Mouse (Mus musculus) kidney, embryonic 14.5 days (tissue): ENCODE data around the gene Nsg1. TPM values are rescaled to one million over a fixed set of nuclear protein-coding genes. Genes with fewer than 3 reads are reported as not detected.

Experiments used
- ATAC-seq: fragments of 200-750 bp; cut with Nextera tagmentation; 2 replicates; pipeline ENCODE4 v1.8.0; 2017; ENCODE audit warnings: moderate number of reproducible peaks, mild to moderate bottlenecking, moderate TSS enrichment, moderate library complexity; ENCODE audit not compliant: low FRiP score, low TSS enrichment
- H3K27ac ChIP-seq: fragments of 300-500 bp; sonication (generic); 2 replicates; pipeline ENCODE4 v1.5.1; 2014; ENCODE audit warnings: low read depth, mild to moderate bottlenecking, low read length, moderate library complexity, mixed read lengths
- H3K27me3 ChIP-seq: fragments of 300-500 bp; sonication (generic); 2 replicates; pipeline ENCODE4 v1.6.1; 2014; ENCODE audit warnings: mild to moderate bottlenecking, low read length; ENCODE audit not compliant: control insufficient read depth, insufficient read depth
- H3K36me3 ChIP-seq: fragments of 300-500 bp; sonication (generic); 2 replicates; pipeline ENCODE4 v1.6.1; 2014; ENCODE audit warnings: low read length, mixed read lengths; ENCODE audit not compliant: control insufficient read depth, insufficient read depth
- H3K4me1 ChIP-seq: fragments of 300-500 bp; sonication (generic); 2 replicates; pipeline ENCODE4 v1.6.1; 2014; ENCODE audit warnings: low read length, mixed read lengths; ENCODE audit not compliant: control insufficient read depth, insufficient read depth
- H3K4me2 ChIP-seq: fragments of 300-500 bp; sonication (generic); replicated peaks from 2 replicates; pipeline ENCODE4 v1.6.1; 2014; ENCODE audit warnings: low read depth, mild to moderate bottlenecking, low read length
- H3K4me3 ChIP-seq: fragments of 300-500 bp; sonication (generic); 2 replicates; pipeline ENCODE4 v1.5.1; 2014; ENCODE audit warnings: mild to moderate bottlenecking, low read length
- H3K9ac ChIP-seq: fragments of 300-500 bp; sonication (generic); 2 replicates; pipeline ENCODE4 v1.6.1; 2014; ENCODE audit warnings: low read depth, mild to moderate bottlenecking, low read length, moderate library complexity
- H3K9me3 ChIP-seq: fragments of 300-500 bp; sonication (generic); 2 replicates; pipeline ENCODE4 v1.6.1; 2016; ENCODE audit warnings: low read length; ENCODE audit not compliant: control insufficient read depth
- WGBS: fragments of 180-500 bp; shearing (Covaris S2); extraction: QIAGEN DNeasy Blood & Tissue Kit; methylation state at CpG from one replicate; pipeline ENCODE4 v1.1.7; 2014; 5-methylcytosine and 5-hydroxymethylcytosine counted together
- polyA plus RNA-seq: library from polyadenylated mRNA; unstranded; fragments of >200 nt; fragmentation: Nextera tagmentation; extraction: Ambion mirVana; gene quantifications from 2 replicates; pipeline ENCODE4 v1.2.1, GENCODE M21; 2014

Nsg1 gene
- polyA plus RNA-seq, 1 experiment from 2014 or later = 22.3 TPM

DNA sequence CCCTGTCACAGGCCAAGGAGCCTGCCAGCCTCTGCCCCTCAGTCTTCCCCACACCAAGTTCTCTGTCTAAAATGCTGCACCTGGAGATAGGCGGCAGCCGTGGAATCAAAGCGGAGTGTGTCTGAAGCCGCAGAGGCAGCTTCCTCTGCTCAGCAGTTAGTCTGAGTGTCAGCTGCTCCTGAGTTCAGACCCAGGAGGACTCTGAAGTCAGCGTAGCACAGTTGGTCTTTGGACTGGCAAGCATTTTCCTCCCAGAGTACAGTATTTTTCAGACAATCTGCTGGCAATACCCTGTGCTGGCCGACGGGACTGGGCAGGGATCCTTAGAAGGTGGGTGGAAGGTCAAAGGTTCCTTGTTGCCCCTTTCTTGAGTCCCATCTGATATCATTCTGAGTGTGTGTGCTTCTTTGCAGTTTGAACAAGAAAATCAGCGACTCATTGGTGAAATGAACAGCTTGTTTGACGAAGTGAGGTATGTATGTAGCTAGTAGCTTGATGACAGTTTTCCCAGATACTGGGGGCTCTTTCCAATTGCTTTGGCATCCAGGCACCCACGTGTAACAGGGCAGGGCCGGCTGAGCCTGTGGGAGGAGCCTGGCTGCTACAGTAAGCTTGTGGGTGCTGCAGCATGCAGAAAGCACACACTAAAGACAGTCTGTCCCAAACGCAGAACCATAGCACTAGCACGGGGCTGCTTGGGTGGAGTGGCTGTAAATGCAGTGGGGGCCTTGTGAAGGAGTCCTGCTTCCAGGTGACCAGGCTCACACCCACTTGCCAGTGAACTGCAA is 33.0 kb downstream of the Nsg1 start:
- Histone ChIP-seq H3K4me1 (no peaks in the 10 kb centered on the region), H3K4me3 (no peak overlapping the region), H3K4me2 (no peak overlapping the region), H3K9me3 (no peaks in the 10 kb centered on the region), H3K27ac (no peak overlapping the region), H3K27me3 (no peaks in the 10 kb centered on the region), H3K36me3 (peaks cover 9% of the 10 kb centered on the region; the same call in 1 of the 2 replicates), H3K9ac (no peak overlapping the region)
- no peak for ATAC-seq
- WGBS = 85% methylated on average over 13 of the region's 13 CpGs

DNA sequence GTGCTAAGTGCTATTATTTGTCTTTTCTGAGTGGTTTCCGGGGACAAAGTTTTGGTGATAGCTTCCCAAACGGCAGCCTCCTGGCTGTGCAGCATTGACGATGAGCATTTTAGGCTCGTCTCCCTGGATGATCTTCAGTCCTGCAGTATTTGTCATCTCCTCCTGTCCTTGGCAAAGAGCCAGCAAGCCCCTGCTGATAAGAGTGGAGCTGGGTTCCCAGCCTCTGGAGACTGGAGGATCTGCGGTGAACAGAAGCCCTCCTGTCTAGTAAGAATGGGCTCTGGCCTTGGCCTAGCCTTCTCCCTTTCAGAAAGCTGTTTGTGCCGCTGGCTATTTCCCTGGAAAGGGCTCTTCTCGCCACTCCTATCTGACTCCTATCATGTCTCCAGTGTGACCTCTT is 38.0 kb downstream of the Nsg1 start:
- Histone ChIP-seq H3K9ac (no peak overlapping the region), H3K27ac (no peak overlapping the region), H3K4me2 (no peak overlapping the region), H3K36me3 (peaks cover 12% of the 10 kb centered on the region), H3K9me3 (no peaks in the 10 kb centered on the region), H3K4me1 (no peaks in the 10 kb centered on the region), H3K4me3 (no peak overlapping the region), H3K27me3 (no peaks in the 10 kb centered on the region)
- WGBS = 88% methylated on average over 7 of the region's 7 CpGs
- ATAC-seq = no peak

DNA sequence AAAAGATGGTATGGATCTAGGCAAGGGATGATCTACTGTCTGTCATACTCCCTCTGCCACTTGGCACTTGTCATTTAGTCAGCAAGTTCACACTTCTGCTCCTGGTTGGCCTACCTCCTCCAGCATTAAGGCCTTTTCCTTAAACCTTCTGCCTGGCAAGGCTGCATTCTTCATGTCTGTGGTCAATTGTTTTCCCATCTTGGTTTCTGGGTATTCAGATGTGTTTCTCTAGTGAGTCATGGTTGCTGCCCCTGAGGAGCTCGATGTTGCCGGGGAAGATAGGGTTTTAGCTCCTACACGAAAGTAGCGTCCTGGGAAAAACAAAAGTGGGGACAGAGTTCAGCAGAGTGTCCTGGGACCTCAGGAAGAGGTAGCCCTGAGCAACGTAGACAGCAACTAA is 40.4 kb downstream of the Nsg1 start:
- Histone ChIP-seq H3K9me3 (no peaks in the 10 kb centered on the region), H3K9ac (no peak overlapping the region), H3K27ac (no peak overlapping the region), H3K4me2 (no peak overlapping the region), H3K4me1 (no peaks in the 10 kb centered on the region), H3K4me3 (no peak overlapping the region), H3K36me3 (peaks cover 18% of the 10 kb centered on the region), H3K27me3 (no peaks in the 10 kb centered on the region)
- 89% methylated on average over 5 of the region's 5 CpGs for WGBS
- ATAC-seq = no peak

DNA sequence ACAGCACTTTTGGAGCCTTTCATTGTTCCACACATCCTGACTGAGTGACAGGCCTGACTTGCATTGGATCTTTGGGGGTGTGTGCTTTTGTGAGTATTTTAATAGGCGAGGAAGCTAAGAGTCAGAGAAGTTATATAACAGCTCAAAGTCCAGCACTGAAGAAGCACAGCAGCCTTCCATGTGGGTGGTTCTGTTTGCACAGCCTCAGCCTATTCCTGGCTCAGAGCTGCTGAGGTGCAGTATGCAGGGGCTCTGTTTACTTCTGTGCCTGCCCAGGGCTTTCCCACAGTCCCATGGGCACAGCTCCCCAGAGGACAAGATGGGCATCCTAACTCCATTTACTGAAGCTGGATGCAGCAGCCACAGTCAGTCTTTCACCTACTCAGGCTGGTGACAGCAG is 42.7 kb downstream of the Nsg1 start:
- no peaks in the 10 kb centered on the region for H3K4me1 ChIP-seq
- WGBS = 86% methylated on average over 1 of the region's 1 CpGs
- H3K4me2 ChIP-seq = no peak overlapping the region
- H3K27ac ChIP-seq = no peak overlapping the region
- peaks cover 21% of the 10 kb centered on the region for H3K36me3 ChIP-seq
- H3K4me3 ChIP-seq = no peak overlapping the region
- H3K27me3 ChIP-seq = no peaks in the 10 kb centered on the region
- H3K9ac ChIP-seq = no peak overlapping the region
- ATAC-seq = no peak
- no peaks in the 10 kb centered on the region for H3K9me3 ChIP-seq

DNA sequence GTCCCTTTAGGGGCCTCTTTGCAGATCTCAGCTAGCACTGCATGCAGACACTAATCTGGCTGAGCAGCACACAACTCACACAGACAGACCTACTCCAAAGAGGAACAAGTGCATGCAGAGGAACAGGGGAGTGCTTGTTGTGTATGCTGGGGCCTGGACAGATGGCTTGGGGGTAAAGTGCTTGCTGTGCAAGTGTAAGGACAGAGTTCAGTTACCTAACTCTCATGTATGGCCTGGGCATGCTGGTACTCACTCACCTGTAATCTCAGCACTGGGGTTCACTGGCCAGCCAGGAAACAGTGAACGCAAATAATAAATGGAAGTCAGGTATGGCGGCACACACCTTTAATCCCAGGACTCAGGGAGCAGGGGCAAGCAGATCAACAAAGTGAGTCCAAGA is 45.2 kb downstream of the Nsg1 start:
- no peak for ATAC-seq
- H3K9me3 ChIP-seq = no peaks in the 10 kb centered on the region
- H3K4me2 ChIP-seq = no peak overlapping the region
- no peaks in the 10 kb centered on the region for H3K27me3 ChIP-seq
- no peak overlapping the region for H3K27ac ChIP-seq
- H3K36me3 ChIP-seq = peaks cover 24% of the 10 kb centered on the region
- no peak overlapping the region for H3K9ac ChIP-seq
- no peak overlapping the region for H3K4me3 ChIP-seq
- WGBS = 97% methylated on average over 2 of the region's 2 CpGs
- H3K4me1 ChIP-seq = no peaks in the 10 kb centered on the region

DNA sequence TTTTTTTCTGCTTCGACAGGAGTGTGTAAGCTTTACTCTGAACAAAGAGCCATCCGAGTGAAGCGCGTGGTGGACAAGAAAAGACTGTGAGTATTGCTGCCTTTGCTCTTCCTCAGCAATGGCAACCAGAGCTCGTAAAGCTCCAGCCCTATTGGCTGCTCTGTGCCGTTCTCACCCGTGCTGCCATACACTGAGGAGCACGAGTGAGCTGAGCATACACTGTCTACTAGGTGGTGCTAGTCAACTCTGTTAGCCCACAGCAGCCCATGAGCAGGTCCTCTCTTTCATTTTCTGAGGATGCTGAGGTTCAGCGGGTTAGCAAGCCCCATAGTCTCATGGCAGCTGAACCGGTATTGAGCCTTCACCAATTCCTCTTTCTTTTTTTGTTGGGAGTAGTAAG is 52.9 kb downstream of the Nsg1 start:
- ATAC-seq = no peak
- Histone ChIP-seq H3K9ac (no peak overlapping the region), H3K27me3 (no peaks in the 10 kb centered on the region), H3K36me3 (peaks cover 7% of the 10 kb centered on the region; the same call in 1 of the 2 replicates), H3K9me3 (no peaks in the 10 kb centered on the region), H3K4me2 (no peak overlapping the region), H3K27ac (no peak overlapping the region), H3K4me3 (no peak overlapping the region), H3K4me1 (no peaks in the 10 kb centered on the region)
- 77% methylated on average over 10 of the region's 10 CpGs for WGBS

DNA sequence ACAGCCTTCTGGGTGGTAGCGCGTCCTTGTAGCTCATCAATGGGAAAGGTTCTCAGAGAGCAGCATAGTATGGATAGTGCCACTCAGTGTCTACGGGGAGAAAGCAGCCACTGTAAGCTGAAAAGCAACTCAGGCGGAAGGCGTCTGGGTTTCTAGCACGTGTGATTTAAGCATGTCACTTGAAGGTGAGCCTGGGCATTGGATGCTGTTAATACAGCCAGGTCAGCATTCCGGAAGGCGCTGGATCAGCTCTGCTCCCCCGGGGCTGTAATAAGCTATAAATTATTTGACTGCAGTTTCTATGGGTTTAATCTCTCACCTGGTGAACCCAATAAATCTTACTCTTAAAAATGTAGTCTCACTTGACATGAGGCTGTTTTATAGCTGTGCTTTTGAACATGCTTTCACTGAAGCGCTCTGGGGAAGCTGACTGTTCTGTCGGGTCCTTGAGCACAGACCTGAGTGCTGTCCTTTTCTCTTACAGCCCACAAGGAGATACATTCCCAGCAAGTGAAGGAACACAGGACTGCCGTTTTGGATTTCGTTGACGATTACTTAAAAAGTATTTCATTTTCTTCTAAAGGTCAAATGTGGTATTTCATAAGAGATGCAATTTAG is 53.5 kb downstream of the Nsg1 start:
- Histone ChIP-seq H3K9ac (no peak overlapping the region), H3K27me3 (no peaks in the 10 kb centered on the region), H3K36me3 (peaks cover 7% of the 10 kb centered on the region; the same call in 1 of the 2 replicates), H3K27ac (no peak overlapping the region), H3K4me1 (no peaks in the 10 kb centered on the region), H3K4me3 (no peak overlapping the region), H3K4me2 (no peak overlapping the region), H3K9me3 (no peaks in the 10 kb centered on the region)
- 40% methylated on average over 14 of the region's 14 CpGs for WGBS
- peak; percentile 62; the same call in 1 of the 2 replicates for ATAC-seq

DNA sequence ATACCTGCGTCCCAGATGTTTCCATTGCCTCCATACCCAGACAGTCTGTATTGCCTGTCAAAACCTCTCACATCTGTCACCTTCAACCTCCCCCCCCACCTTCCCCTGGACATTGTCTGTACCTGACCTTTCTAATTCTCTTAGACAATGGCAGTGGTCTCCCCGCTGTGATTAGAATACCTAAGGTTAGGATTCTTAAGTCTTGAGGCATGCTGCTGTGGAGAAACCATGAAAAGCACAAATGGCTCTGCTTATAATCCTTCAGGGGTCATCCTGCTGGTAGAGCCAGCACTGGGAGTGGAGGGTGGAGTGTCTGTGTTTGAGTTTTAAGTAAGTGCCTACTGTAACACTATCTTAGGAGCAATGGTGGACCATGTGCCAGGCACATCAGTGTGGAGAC is 56.8 kb downstream of the Nsg1 start:
- ATAC-seq = no peak
- 86% methylated on average over 2 of the region's 2 CpGs for WGBS
- H3K4me1 ChIP-seq = no peaks in the 10 kb centered on the region
- H3K4me3 ChIP-seq = no peak overlapping the region
- H3K36me3 ChIP-seq = peaks cover 3% of the 10 kb centered on the region; the same call in 1 of the 2 replicates
- H3K4me2 ChIP-seq = no peak overlapping the region
- no peak overlapping the region for H3K9ac ChIP-seq
- H3K9me3 ChIP-seq = no peaks in the 10 kb centered on the region
- H3K27me3 ChIP-seq = no peaks in the 10 kb centered on the region
- H3K27ac ChIP-seq = no peak overlapping the region

DNA sequence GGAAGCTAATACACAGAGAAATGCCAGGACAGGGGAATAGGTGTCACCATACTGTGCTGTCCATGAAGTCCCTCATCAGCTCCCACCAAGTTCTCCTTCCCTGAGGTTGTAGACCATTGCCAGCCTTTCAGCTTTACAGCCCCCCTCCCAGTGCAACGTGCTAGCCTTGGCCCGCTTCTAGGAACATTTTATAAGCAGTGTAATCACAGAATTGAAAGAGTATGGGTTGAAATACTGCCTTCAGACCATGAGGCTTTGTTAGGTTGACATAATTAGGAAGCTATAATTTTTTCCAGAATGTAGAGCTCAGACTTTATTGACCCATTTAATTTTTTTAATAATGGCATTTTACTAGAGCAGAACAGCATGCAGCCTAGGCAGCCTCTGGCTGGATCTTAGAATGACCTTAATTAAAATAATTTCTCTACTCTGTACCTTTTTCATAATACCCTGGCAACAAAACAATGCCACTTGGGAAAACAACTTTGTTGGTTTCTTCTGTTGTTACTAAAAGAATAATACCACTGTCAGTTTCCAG is 60.5 kb downstream of the Nsg1 start:
- Histone ChIP-seq H3K27ac (no peak overlapping the region), H3K4me2 (no peak overlapping the region), H3K27me3 (no peaks in the 10 kb centered on the region), H3K36me3 (no peaks in the 10 kb centered on the region), H3K4me3 (no peak overlapping the region), H3K4me1 (no peaks in the 10 kb centered on the region), H3K9me3 (no peaks in the 10 kb centered on the region), H3K9ac (no peak overlapping the region)
- ATAC-seq = no peak
- 85% methylated on average over 2 of the region's 2 CpGs for whole genome bisulfite sequencing
